Mouse (Mus musculus) G1E (cell line): ENCODE data around the gene Zfp688.
"Not testable (repeated sequence)": the region's sequence is repeated elsewhere in the genome, so short reads cannot be mapped to it uniquely, and the experiment has no call there.

ENCODE experiments used
- CTCF ChIP-seq: IDR thresholded peaks from 2 replicates; pipeline ENCODE4 v1.5.1; 2012; ENCODE audit warnings: low read depth, low read length, inconsistent platforms, mixed read lengths
- GATA1 ChIP-seq: IDR thresholded peaks from 2 replicates; pipeline ENCODE4 v1.6.1; 2012; ENCODE audit warnings: borderline replicate concordance, low read length, inconsistent platforms, mixed read lengths
- GATA2 ChIP-seq: IDR thresholded peaks from 2 replicates; pipeline ENCODE4 v1.6.1; 2012; ENCODE audit warnings: low read depth, low read length, inconsistent platforms, borderline replicate concordance
- POLR2AphosphoS5 ChIP-seq: IDR thresholded peaks from 2 replicates; pipeline ENCODE4 v1.6.1; 2012; ENCODE audit warnings: low read depth, low read length, inconsistent platforms; ENCODE audit not compliant: insufficient replicate concordance
- TAL1 ChIP-seq: conservative IDR thresholded peaks from 2 replicates; pipeline ENCODE4 v1.6.1; 2012; ENCODE audit warnings: low read depth, low read length, inconsistent platforms, mixed read lengths

- TF ChIP-seq CTCF, GATA1, TAL1, GATA2, POLR2AphosphoS5: not testable (repeated sequence)
Measured at GRCm38 (mm10) chr7:127459311-127459710, 37.4 kb upstream of the Zfp688 start, which contains the start of gene Prr14.
